Mouse (Mus musculus): ENCODE results near the gene Capn10.

DNA sequence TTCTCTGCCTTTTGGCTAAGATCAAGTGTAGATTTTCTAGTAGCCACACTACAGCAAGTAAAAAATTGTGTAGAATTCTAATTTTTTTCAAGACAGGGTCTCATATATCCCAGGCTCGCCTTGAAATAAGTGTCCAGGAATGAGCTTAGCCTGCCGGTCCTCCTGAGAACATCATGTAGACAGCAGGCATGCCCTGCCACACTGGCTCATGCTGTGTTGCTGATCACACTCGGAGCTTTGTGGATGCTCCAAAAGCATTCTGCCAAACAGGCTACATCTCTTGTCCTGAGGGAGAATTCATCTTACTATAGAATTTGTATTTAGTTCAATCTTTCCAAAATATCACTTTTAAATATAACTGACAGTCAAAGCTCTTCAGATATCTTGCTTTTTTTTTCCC lies 41.4 kb upstream of the Capn10 start:
- TF ChIP-seq POLR2A (IDR thresholded peaks at IDR 0.05; ENCODE audit: extremely low read depth, insufficient read depth, low read length) = no peak
- no peak for TF ChIP-seq CTCF (IDR thresholded peaks at IDR 0.05; ENCODE audit: extremely low read depth, insufficient read depth, low read length)
